Mouse (Mus musculus) hindbrain, postnatal 0 days (tissue): ENCODE results near the gene Col17a1. TPM values are rescaled to one million over a fixed set of nuclear protein-coding genes. Genes with fewer than 3 reads are reported as not detected.
A peak's percentile ranks its signal among the peaks of the same experiment; 100 is the strongest.

Experiments
- ATAC-seq: fragments of 200-750 bp; cut with Nextera tagmentation; 2 replicates; pipeline ENCODE4 v1.8.0; 2017; ENCODE audit warnings: mild to moderate bottlenecking, moderate TSS enrichment, moderate library complexity
- DNase-seq: peaks from one replicate; pipeline ENCODE4 v3.0.0-alpha.2; 2015; ENCODE audit warnings: low spot score
- H3K27ac ChIP-seq: fragments of 300-500 bp; sonication (generic); 2 replicates; pipeline ENCODE4 v1.5.1; 2014; ENCODE audit warnings: mild to moderate bottlenecking
- H3K27me3 ChIP-seq: fragments of 300-500 bp; sonication (generic); 2 replicates; pipeline ENCODE4 v1.6.1; 2014; ENCODE audit warnings: low read length, mixed read lengths; ENCODE audit not compliant: insufficient read depth
- H3K36me3 ChIP-seq: fragments of 300-500 bp; sonication (generic); 2 replicates; pipeline ENCODE4 v1.6.1; 2014; ENCODE audit warnings: low read length, mixed read lengths; ENCODE audit not compliant: insufficient read depth
- H3K4me1 ChIP-seq: fragments of 300-500 bp; sonication (generic); 2 replicates; pipeline ENCODE4 v1.6.1; 2014; ENCODE audit warnings: antibody characterized with exemption, low read length, mixed read lengths; ENCODE audit not compliant: insufficient read depth
- H3K4me2 ChIP-seq: fragments of 300-500 bp; sonication (generic); 2 replicates; pipeline ENCODE4 v1.6.1; 2014; ENCODE audit warnings: low read depth, mild to moderate bottlenecking, low read length, moderate library complexity, mixed read lengths
- H3K4me3 ChIP-seq: fragments of 300-500 bp; sonication (generic); 2 replicates; pipeline ENCODE4 v1.5.1; 2014; ENCODE audit warnings: low read length
- H3K9ac ChIP-seq: fragments of 300-500 bp; sonication (generic); replicated peaks from 2 replicates; pipeline ENCODE4 v1.6.1; 2014; ENCODE audit warnings: mild to moderate bottlenecking, low read length, moderate library complexity, mixed read lengths
- H3K9me3 ChIP-seq: fragments of 300-500 bp; sonication (generic); 2 replicates; pipeline ENCODE4 v1.6.1; 2016; ENCODE audit warnings: low read length, mixed read lengths
- CTCF ChIP-seq: IDR thresholded peaks from 2 replicates; pipeline ENCODE4 v1.5.1; 2016; ENCODE audit warnings: antibody characterized with exemption, control low read depth, low read depth
- WGBS: fragments of 180-500 bp; shearing (Covaris S2); extraction: QIAGEN DNeasy Blood & Tissue Kit; methylation state at CpG from one replicate; pipeline ENCODE4 v1.1.7; 2014; 5-methylcytosine and 5-hydroxymethylcytosine counted together
- polyA plus RNA-seq: library from polyadenylated mRNA; unstranded; fragments of >200 nt; fragmentation: Nextera tagmentation; extraction: Ambion mirVana; gene quantifications from 2 replicates; pipeline ENCODE4 v1.2.1, GENCODE M21; 2015
- total RNA-seq: library from RNA; depleted of rRNA; stranded (reverse); fragments of >200 nt; gene quantifications from 2 replicates; pipeline ENCODE4 v1.2.3, GENCODE M21; 2014

The Col17a1 gene
- total and polyA plus RNA-seq, 2 experiments from 2014 or later, result 0.47 to 0.61 TPM

GRCm38 (mm10) chr19:47719147-47719546 is 27.3 kb upstream of the Col17a1 start:
- H3K27ac ChIP-seq, result no peak overlapping the region
- H3K27me3 ChIP-seq, result no peaks in the 10 kb centered on the region
- no peak for ATAC-seq
- H3K4me2 ChIP-seq, result no peak overlapping the region
- no peaks in the 10 kb centered on the region for H3K9me3 ChIP-seq
- H3K4me3 ChIP-seq, result no peak overlapping the region
- no peak for DNase-seq
- H3K36me3 ChIP-seq, result no peaks in the 10 kb centered on the region
- whole genome bisulfite sequencing, result 89% methylated on average over 3 of the region's 3 CpGs
- no peak overlapping the region for H3K9ac ChIP-seq
- no peak for TF ChIP-seq CTCF
- H3K4me1 ChIP-seq, result no peaks in the 10 kb centered on the region

GRCm38 (mm10) chr19:47716144-47716543 is 24.2 kb upstream of the Col17a1 start:
- no peak overlapping the region for H3K4me3 ChIP-seq
- no peaks in the 10 kb centered on the region for H3K4me1 ChIP-seq
- 63% methylated on average over 2 of the region's 2 CpGs for WGBS
- no peak overlapping the region for H3K27ac ChIP-seq
- DNase-seq, result no peak
- TF ChIP-seq CTCF, result peak; percentile 21; the same call in 1 of the 2 replicates
- H3K36me3 ChIP-seq, result no peaks in the 10 kb centered on the region
- no peaks in the 10 kb centered on the region for H3K27me3 ChIP-seq
- H3K4me2 ChIP-seq, result no peak overlapping the region
- H3K9me3 ChIP-seq, result no peaks in the 10 kb centered on the region
- ATAC-seq, result no peak
- H3K9ac ChIP-seq, result no peak overlapping the region

GRCm38 (mm10) chr19:47713457-47713856 is 21.6 kb upstream of the Col17a1 start:
- Histone ChIP-seq H3K27me3 (no peaks in the 10 kb centered on the region), H3K4me3 (no peak overlapping the region), H3K27ac (no peak overlapping the region), H3K4me2 (no peak overlapping the region), H3K9me3 (no peaks in the 10 kb centered on the region), H3K9ac (no peak overlapping the region), H3K36me3 (no peaks in the 10 kb centered on the region), H3K4me1 (no peaks in the 10 kb centered on the region)
- TF ChIP-seq CTCF, result no peak
- ATAC-seq (no peak), DNase-seq (no peak)
- WGBS, result 80% methylated on average over 9 of the region's 9 CpGs

- Histone ChIP-seq H3K9me3 (no peaks in the 10 kb centered on the region), H3K9ac (no peak overlapping the region), H3K4me2 (no peak overlapping the region), H3K4me3 (no peak overlapping the region), H3K27ac (no peak overlapping the region), H3K36me3 (no peaks in the 10 kb centered on the region), H3K4me1 (no peaks in the 10 kb centered on the region), H3K27me3 (no peaks in the 10 kb centered on the region)
- DNase-seq (no peak), ATAC-seq (no peak)
- TF ChIP-seq CTCF, result no peak
- WGBS, result 81% methylated on average over 4 of the region's 4 CpGs
These were observed 18.5 kb upstream of the Col17a1 start for GRCm38 (mm10) chr19:47710376-47710775.

DNA sequence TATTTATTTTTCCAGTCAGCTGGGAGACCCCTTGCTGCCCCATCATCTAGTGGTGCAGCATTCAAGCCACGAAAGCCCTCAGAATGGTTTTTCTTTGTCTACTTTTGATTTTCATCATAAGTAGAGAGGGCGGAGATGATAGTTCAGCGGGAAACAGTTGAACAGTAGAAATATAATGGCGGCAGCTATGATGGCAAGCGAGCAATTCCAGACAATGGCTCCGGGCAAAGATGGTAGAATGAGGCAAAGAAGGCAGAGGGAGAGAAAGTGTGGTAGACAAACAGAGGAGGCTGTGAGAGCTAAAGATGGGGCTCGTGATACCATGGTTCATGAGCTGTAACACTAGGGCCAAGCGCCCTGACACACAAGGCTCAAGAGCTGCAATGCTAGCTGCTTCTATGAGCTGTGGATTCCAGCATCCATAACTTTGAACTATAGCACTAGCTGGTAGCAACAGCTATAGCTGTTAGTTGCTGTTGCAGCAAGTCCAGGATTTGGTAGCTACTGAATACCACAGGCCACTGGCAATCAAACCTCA is 13.9 kb upstream of the Col17a1 start:
- Histone ChIP-seq H3K36me3 (no peaks in the 10 kb centered on the region), H3K4me1 (no peaks in the 10 kb centered on the region), H3K9me3 (no peaks in the 10 kb centered on the region), H3K27me3 (no peaks in the 10 kb centered on the region), H3K4me2 (no peak overlapping the region), H3K9ac (no peak overlapping the region), H3K4me3 (no peak overlapping the region), H3K27ac (no peak overlapping the region)
- no peak for ATAC-seq
- no peak for DNase-seq
- TF ChIP-seq CTCF, result no peak
- 83% methylated on average over 8 of the region's 8 CpGs for WGBS

DNA sequence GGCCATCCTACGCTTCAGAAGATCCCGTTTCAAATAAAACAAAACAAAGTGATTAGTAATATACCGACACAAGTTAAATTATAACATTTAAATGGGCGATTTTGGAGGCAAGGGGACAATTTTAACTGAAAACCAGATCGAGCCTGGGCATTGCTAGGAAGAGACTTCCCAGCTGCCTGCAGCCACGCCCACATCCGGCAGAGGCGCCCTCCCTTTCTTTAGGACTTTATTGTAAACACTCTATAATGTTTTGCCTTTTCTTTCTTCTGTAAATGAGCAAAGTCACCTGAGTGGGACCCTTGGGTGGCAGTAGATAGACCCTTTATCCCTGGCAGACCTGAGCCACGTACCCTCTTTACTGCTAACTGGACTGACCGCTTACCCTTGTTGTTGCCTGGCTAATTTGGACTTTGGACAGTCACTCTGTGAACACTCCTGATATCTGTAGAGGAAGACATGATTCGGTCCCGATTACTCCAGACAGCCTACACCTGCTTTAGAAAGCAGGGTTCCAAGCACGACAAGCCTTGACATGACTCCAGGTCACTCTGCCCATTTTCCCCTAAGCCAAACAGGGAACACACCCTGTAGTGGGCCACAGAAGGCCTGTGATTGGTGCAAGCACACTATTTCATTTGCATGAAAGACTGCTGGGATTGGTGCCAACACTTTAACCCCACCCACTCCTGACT is 13.3 kb upstream of the Col17a1 start:
- no peaks in the 10 kb centered on the region for H3K4me1 ChIP-seq
- DNase-seq, result no peak
- no peak overlapping the region for H3K4me3 ChIP-seq
- no peak overlapping the region for H3K9ac ChIP-seq
- H3K27ac ChIP-seq, result no peak overlapping the region
- WGBS, result 75% methylated on average over 13 of the region's 13 CpGs
- ATAC-seq, result no peak
- H3K9me3 ChIP-seq, result no peaks in the 10 kb centered on the region
- TF ChIP-seq CTCF, result no peak
- no peaks in the 10 kb centered on the region for H3K27me3 ChIP-seq
- H3K4me2 ChIP-seq, result no peak overlapping the region
- no peaks in the 10 kb centered on the region for H3K36me3 ChIP-seq

GRCm38 (mm10) chr19:47700509-47700908 is 8.6 kb upstream of the Col17a1 start:
- Histone ChIP-seq H3K4me3 (no peak overlapping the region), H3K4me2 (no peak overlapping the region), H3K36me3 (no peaks in the 10 kb centered on the region), H3K4me1 (no peaks in the 10 kb centered on the region), H3K9me3 (no peaks in the 10 kb centered on the region), H3K27ac (no peak overlapping the region), H3K27me3 (no peaks in the 10 kb centered on the region), H3K9ac (no peak overlapping the region)
- ATAC-seq (no peak), DNase-seq (no peak)
- TF ChIP-seq CTCF, result no peak
- 89% methylated on average over 8 of the region's 8 CpGs for WGBS
